Mouse (Mus musculus): ENCODE measurements around the gene Bcl2l13.

The Bcl2l13 gene

DNA sequence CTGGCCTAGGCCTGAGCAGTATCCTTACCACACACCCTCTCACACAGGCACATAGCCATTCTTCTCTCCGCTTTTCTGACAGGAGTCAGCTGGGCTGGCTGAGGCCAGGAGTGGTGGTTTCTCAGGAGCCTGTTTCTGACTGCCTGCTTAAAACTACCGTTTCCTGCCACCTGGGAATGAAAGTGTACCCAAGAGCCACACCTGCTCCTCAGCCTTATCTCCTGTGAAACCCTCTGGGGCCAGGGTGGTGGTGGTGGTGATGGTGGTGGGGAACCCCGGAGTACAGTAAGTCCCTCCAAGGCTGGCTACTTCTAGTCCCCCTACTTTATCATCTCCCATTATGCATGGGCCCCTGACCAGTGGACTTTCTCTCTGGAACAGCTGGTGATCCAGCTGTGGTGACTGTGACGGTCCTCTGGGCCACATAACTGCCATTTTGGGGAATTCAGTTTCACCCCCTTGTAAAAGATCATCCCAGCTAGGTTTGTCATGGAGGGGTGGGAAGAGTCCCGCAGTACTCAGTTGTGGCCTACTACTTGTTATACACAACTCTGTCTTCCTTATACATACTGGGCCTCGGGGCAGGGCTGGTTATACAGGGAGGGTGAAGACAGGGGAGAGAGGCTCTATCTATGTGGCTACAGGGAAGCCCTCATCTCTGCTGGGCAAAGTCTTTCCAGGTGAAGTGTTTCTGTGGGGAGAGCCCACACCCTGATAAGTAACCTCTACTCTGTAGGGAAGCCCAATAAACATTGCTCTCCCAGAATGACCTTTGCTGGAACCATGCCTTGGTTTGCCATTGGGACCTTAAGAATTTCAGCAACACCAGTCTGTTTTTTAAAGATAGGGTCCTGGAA, 94.7 kb downstream of the Bcl2l13 start:
- no peak for DNase-seq

DNA sequence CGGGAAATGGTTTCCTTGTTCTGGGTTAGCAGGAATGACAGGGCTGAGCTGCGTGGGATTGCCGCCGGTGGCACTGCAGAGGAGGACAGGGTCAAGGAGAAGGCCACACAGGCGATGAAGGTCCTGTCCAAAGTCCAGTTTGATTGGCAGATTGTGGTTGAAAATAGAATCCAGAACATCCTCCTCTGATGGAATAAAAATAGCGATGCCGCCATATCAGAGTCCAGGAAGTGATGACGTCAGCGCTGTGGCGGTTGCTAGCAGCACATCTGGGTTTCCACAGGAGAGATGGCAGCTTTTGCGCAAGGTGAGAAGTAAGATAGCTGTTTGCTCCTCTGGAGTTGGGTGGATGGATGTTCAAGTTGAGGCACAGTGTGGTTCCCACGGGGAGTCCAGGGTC, 96.6 kb downstream of the Bcl2l13 start:
- DNase-seq = no peak

DNA sequence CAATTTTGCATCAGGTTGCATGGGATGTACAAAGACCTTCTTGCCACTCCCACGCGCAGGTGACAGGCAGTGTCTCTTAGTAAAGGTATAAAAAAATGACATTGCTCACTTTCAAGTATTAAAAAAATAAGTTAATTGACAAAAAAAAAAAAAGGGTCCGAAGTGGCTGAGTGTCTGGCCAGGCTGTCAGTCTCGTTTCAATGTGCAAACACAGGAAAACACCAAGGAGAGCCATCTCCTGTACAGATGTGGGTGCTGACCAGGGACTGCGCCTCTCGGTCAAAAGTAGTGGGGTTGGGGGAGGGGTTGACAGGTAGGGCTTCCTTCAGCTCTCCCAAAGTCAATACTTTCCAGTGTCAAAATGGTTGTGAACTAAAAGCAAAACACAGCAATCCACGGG, 97.7 kb downstream of the Bcl2l13 start:
- DNase-seq = no peak

DNA sequence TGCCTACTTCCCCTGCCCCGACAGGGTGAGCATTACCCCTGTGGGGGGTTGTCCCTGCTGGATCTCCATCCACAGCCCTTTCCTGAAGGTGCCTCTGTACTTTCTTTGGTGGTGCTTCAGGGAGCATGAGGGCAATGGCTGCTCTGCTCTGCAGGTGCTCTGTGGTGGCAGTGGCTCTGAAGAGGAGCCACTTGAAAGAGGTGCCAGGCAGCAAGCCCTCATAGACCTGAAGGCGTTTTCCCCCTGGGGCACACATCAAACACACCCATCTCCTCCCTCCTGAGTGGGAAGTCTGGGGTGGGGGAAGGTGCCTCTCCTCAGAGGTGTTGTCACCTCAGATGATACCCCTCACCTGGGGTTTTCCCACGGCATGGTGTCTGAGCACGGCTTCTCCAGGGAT, 98.2 kb downstream of the Bcl2l13 start:
- DNase-seq = no peak

DNA sequence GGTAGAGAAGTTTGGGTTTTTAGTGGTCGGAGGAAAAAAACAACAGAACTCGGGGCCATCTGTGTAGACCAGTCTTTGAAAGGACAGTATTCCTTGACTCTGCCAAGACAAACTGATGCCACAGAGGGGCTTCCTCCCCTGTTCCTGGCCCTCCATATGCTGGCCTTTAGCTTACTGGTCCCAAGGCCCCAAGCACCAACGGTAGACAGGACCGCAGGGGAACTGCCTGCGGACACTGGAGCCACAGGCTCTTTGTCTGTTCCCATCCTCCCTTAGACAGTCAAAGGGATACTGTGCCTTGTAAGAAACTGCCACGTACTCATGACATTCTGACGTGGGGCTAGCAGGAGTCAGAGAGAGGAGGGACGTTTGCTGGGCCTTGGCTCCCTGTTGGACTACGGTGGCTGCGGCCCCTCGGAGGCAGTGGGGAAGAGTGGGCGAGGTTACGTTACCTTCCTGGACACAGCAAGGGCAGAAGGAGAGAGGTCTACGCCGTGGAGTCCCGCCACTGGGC, 101.1 kb downstream of the Bcl2l13 start:
- no peak for DNase-seq

DNA sequence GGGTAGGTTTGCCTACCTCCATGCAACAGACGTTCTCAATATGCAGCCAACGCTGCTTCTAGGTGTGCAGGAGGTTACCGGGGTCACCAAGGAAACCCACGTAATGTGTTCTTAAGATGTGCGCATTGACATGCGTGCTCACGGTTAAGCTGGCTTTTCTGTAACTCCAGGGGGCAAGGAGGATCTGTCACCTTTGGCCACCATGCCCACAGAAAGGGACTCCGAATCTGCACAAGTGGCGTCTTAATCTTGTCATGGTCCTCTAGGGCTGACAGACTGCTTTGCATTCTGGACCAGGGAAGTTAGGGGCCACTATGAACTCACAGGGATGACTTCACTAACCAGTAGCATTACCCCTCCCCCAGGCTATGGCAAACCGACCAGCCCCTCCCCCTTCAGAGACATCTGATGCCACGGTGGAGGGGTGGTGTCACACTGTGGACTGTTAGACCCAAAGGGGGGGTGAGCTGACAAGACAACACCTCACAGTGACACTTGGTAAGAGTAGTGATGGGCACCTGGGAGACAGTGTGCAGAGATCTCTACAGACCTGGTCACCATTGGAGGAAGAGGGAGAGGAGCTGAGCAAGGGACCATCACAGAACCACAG, 102.1 kb downstream of the Bcl2l13 start:
- no peak for DNase-seq

DNA sequence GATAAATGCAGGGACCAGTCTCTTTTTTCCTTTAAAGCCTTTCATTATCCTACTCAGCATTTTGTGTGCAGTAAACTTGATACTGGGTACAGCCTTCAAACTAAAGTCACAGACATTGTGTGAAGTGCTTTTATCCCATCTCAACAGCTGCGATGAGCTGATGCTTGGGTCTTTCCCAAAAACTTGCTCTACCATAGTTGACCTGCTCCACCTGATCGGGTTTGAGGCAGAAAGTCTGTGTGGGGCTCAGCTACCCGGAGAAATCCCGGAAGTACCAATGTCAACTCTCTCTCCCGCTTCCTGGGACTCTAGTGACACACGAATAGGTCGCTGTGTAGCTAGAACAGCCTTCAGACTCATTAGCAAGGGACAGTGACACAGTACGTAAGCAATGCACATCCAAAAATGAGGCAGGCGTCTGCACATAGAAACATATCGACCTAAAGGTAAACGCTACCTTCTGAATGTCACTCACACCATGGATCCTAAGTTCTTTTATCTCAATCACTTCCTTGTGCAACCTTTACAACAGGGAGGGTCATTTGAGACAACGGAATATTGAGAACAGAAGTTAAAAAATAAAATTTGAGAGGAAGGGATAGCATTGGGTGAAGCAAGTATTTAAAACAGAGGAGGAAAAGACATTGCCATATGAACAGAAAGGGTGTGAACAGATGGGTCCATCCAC, 102.9 kb downstream of the Bcl2l13 start:
- DNase-seq = no peak

DNA sequence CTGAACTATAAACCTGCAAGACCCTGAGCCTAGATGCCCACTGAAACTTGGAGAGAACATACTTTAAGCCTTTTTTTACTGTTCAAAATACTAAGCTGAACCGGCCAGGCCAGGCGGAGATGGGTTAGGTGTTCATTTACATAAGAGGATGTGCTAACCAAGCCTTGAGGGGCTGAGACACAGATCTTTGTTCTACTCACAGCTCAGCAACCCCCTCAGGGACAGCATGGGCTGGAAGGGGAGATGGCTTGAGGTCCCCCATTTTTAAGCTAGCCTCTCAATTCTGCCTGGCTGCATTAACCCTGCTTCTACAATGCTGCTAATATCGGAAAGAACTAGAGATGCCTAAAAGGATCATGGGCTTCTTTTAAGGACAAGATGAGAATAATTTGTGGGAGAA, 103.8 kb downstream of the Bcl2l13 start:
- no peak for DNase-seq

DNA sequence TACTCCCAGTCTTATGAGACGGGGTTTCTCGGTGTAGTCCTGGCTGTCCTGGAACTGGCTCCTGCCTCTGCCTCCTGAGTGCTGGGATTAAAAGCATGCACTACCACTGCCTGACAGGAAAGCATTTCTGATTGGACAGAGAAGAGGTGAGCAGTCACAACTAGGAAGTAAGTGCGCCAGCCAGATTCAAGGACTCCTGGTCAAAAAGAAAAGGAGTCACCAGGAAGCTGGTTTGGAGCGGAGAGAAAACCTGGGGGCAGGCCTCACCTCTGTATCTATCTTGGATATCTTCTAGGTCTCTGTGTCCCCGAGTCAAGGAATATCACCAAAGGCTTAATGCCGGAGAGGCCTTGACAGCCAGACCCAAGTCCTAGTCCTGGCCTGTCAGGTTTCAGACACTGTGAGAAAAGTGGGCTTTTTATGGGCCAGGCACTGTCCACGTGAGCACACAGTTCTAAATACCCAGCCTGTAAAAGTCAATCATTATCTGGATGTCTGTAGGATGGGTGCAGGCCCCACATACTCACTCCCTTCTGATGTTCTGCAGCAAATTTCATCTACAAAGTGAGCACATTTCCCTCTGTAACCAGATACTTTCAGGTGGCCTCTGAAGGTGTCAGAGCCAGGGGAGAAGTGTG, 104.6 kb downstream of the Bcl2l13 start:
- DNase-seq = peak; percentile 32 to 49

DNA sequence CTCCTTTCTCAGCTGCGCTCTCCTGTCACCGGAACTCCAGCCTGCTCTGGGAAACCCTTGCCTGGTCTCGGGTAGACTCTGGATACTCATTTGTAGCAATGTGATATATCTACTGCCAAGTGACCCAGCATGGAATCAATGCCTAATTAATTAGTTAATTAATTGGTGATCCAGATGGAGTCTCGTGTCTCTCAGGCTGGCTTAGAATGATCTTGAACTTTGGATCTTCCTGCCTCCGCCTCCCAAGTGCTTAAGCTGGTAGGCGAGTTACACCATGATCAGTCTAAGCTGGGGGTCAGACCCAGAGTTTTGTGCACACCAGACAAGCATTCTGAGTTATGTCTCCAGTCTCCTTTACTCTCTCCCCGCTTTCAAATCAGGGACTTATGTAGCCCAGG, 105.1 kb downstream of the Bcl2l13 start:
- peak; percentile 76 to 80 for DNase-seq

DNA sequence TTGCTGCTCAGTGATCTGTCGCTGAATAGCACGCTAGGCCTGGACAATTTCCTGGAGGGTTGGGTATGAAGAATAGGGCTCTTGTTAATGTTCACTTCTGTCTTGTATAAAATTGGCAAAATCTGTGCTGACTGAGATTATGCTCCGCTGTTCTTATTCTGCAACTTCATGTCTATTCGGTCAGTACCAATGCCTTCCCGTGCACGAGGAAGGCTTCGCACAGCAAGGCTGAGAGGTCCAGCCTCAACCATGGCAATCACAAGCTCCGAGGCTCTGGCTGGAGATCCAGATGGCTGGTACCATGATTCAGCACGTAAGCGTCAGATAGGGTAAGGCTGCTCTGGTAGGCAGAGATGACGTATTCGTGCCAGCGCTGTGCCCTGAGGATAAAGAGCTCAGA, 105.6 kb downstream of the Bcl2l13 start:
- DNase-seq = peak; percentile 62 to 69
